11 mouse cellular contexts compared by ENCODE assay signal in the genomic region with DNA sequence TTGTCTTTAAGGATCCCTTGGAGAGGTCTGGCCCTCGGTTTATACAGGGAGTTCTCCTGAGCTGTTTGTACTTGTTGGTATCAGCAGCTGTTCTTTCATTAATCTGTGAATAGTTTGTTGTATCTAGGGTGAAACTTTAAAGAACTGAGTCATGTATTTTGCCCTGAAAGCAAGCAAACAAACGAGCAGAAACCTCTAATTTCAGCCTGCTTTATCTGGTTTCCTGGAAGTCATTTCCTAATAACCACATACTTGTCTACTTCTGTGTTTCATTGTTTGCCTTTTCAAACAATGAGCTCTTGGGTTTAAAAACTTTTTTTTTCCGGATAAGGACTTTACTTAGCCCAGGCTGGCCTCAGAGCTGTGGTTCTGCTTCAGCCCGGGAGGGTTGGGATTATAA.
"Had no signal": no experiment of that assay in that cellular context is flagged by ENCODE, and none has a peak within 500 bp of the region (broad histone marks: within the 10 kb centered on the region; RNA-seq: fewer than 3 reads in every experiment).

No protein-coding gene starts in this region.

- H3K4me3 ChIP-seq: intestine, embryonic 15.5 days; left cerebral cortex, adult 2 months; limb, embryonic 10.5 days; liver, embryonic 15.5 days; lung, embryonic 15.5 days; midbrain, embryonic 15.5 days; neural tube, embryonic 12.5 days had no signal

- H3K27ac ChIP-seq: intestine, embryonic 15.5 days; left cerebral cortex, adult 2 months; limb, embryonic 10.5 days; liver, embryonic 15.5 days; lung, embryonic 15.5 days; midbrain, embryonic 15.5 days; neural tube, embryonic 12.5 days had no signal

- H3K36me3 ChIP-seq: intestine, embryonic 15.5 days; limb, embryonic 10.5 days; liver, embryonic 15.5 days; lung, embryonic 15.5 days; midbrain, embryonic 15.5 days; neural tube, embryonic 12.5 days had no signal

- H3K4me1 ChIP-seq: intestine, embryonic 15.5 days; lung, embryonic 15.5 days; midbrain, embryonic 15.5 days had no signal

- H3K4me2 ChIP-seq: intestine, embryonic 15.5 days; liver, embryonic 15.5 days; lung, embryonic 15.5 days; midbrain, embryonic 15.5 days; neural tube, embryonic 12.5 days had no signal

- H3K9ac ChIP-seq: intestine, embryonic 15.5 days; liver, embryonic 15.5 days; lung, embryonic 15.5 days; midbrain, embryonic 15.5 days; neural tube, embryonic 12.5 days had no signal

- H3K9me3 ChIP-seq: intestine, embryonic 15.5 days; limb, embryonic 10.5 days; liver, embryonic 15.5 days; lung, embryonic 15.5 days; midbrain, embryonic 15.5 days; neural tube, embryonic 12.5 days had no signal

- DNase-seq: kidney, adult 18-20 months; kidney, postnatal 10 days; thymus, adult 18-20 months; thymus, postnatal 14 days had no signal

- ATAC-seq: intestine, embryonic 15.5 days; midbrain, embryonic 15.5 days had no signal

- H3K27me3 ChIP-seq: intestine, embryonic 15.5 days; liver, embryonic 15.5 days; lung, embryonic 15.5 days; midbrain, embryonic 15.5 days; neural tube, embryonic 12.5 days had no signal
